Mouse (Mus musculus) cerebellum, postnatal 4 days (tissue): Measurements from ENCODE around the gene Jmjd6.
"Not testable (repeated sequence)": the region's sequence is repeated elsewhere in the genome, so short reads cannot be mapped to it uniquely, and the experiment has no call there.

Experiments
- DNase-seq, 2 experiments: peaks; one replicate each; pipeline ENCODE4 v3.0.0; 2022; ENCODE audit warnings: low spot score in 2 of 2, mixed read lengths in 1 of 2

The Jmjd6 gene

GRCm38 (mm10) chr11:116823885-116824284 lies 19.4 kb downstream of the Jmjd6 start:
- not testable (repeated sequence) for DNase-seq

GRCm38 (mm10) chr11:116823255-116823654 lies 20.0 kb downstream of the Jmjd6 start:
- no peak for DNase-seq

GRCm38 (mm10) chr11:116822626-116823025 lies 20.6 kb downstream of the Jmjd6 start:
- DNase-seq: no peak

GRCm38 (mm10) chr11:116822215-116822614 lies 21.0 kb downstream of the Jmjd6 start:
- DNase-seq: no peak

GRCm38 (mm10) chr11:116821057-116821940 lies 21.9 kb downstream of the Jmjd6 start:
- DNase-seq: no peak

GRCm38 (mm10) chr11:116819932-116820593 lies 23.2 kb downstream of the Jmjd6 start:
- DNase-seq: no peak

- no peak for DNase-seq
Observed at GRCm38 (mm10) chr11:116818722-116819121, 24.5 kb downstream of the Jmjd6 start.

- DNase-seq: no peak
Observed at GRCm38 (mm10) chr11:116817567-116817966, 25.7 kb downstream of the Jmjd6 start.

GRCm38 (mm10) chr11:116816769-116817168 lies 26.5 kb downstream of the Jmjd6 start:
- DNase-seq: no peak

- no peak for DNase-seq
Observed at GRCm38 (mm10) chr11:116814884-116815415, 28.3 kb downstream of the Jmjd6 start.

- peak; percentile 38 to 80 for DNase-seq
Observed at GRCm38 (mm10) chr11:116814076-116814883, 29.0 kb downstream of the Jmjd6 start.

GRCm38 (mm10) chr11:116813610-116814009 lies 29.6 kb downstream of the Jmjd6 start:
- no peak for DNase-seq

- DNase-seq: peak in 1 of 2 experiments; percentile 72
Observed at GRCm38 (mm10) chr11:116812793-116813529, 30.3 kb downstream of the Jmjd6 start.

GRCm38 (mm10) chr11:116810983-116811901 lies 32.0 kb downstream of the Jmjd6 start:
- peak; percentile 49 to 85 for DNase-seq

- peak in 1 of 2 experiments; percentile 17 for DNase-seq
Observed at GRCm38 (mm10) chr11:116810528-116810927, 32.7 kb downstream of the Jmjd6 start.

GRCm38 (mm10) chr11:116809520-116809919 lies 33.7 kb downstream of the Jmjd6 start:
- DNase-seq: no peak

GRCm38 (mm10) chr11:116808811-116809395 lies 34.3 kb downstream of the Jmjd6 start:
- DNase-seq: no peak

- peak; percentile 84 to 91 for DNase-seq
Observed at GRCm38 (mm10) chr11:116807938-116808606, 35.2 kb downstream of the Jmjd6 start.

- DNase-seq: no peak
Observed at GRCm38 (mm10) chr11:116807526-116807925, 35.7 kb downstream of the Jmjd6 start.
